Mouse (Mus musculus) testis, adult 2 months (tissue): ENCODE measurements around the gene Gm15023. TPM values are rescaled to one million over a fixed set of nuclear protein-coding genes. Genes with fewer than 3 reads are reported as not detected.
"Not testable (repeated sequence)": the region's sequence is repeated elsewhere in the genome, so short reads cannot be mapped to it uniquely, and the experiment has no call there.

ENCODE experiments used
- H3K27ac ChIP-seq: fragments of 200-500 bp; 2 replicates; pipeline ENCODE4 v1.5.1; 2012; ENCODE audit warnings: low read depth, low read length; ENCODE audit not compliant: control insufficient read depth, insufficient read depth
- H3K27me3 ChIP-seq: fragments of 200-500 bp; 2 replicates; pipeline ENCODE4 v1.6.1; 2012; ENCODE audit warnings: mild to moderate bottlenecking, low read length, moderate library complexity; ENCODE audit not compliant: control insufficient read depth, insufficient read depth
- H3K36me3 ChIP-seq: fragments of 200-500 bp; 2 replicates; pipeline ENCODE4 v1.6.1; 2012; ENCODE audit warnings: mild to moderate bottlenecking, low read length; ENCODE audit not compliant: control insufficient read depth, insufficient read depth
- H3K4me1 ChIP-seq: fragments of 200-500 bp; 2 replicates; pipeline ENCODE4 v1.6.1; 2012; ENCODE audit warnings: low read length; ENCODE audit not compliant: control insufficient read depth, insufficient read depth
- H3K4me3 ChIP-seq: fragments of 200-500 bp; 2 replicates; pipeline ENCODE4 v1.5.1; 2012; ENCODE audit warnings: low read depth, mild to moderate bottlenecking, low read length, moderate library complexity, mixed read lengths; ENCODE audit not compliant: control insufficient read depth
- CTCF ChIP-seq: fragments of 200-500 bp; IDR thresholded peaks from 2 replicates; pipeline ENCODE4 v1.5.1; 2012; ENCODE audit warnings: low read depth, mild to moderate bottlenecking, inconsistent platforms, low read length, moderate library complexity; ENCODE audit not compliant: control insufficient read depth, insufficient read depth, insufficient replicate concordance
- POLR2A ChIP-seq: fragments of 200-500 bp; IDR thresholded peaks from 2 replicates; pipeline ENCODE4 v1.6.1; 2012; ENCODE audit warnings: low read depth, mild to moderate bottlenecking, inconsistent platforms, low read length, moderate library complexity; ENCODE audit not compliant: control insufficient read depth
- polyA plus RNA-seq: library from polyadenylated mRNA; depleted of rRNA; stranded (reverse); fragments of >200 nt; gene quantifications from 2 replicates; pipeline ENCODE4 v1.2.3, GENCODE M21; 2012; rRNA removed

Gm15023 gene
- polyA plus RNA-seq = 2.0 and 2.6 TPM in 2 replicates

GRCm38 (mm10) chrX:135177532-135177931 is at the start of gene Gm15023:
TSS of gene Gm15023 (minus strand) at chrX:135177632.
- H3K27me3 ChIP-seq, H3K4me3 ChIP-seq, H3K27ac ChIP-seq: not testable (repeated sequence)

GRCm38 (mm10) chrX:135210436-135211221 is 33.2 kb upstream of the Gm15023 start, which contains the start of gene Tceal6:
TSS of gene Tceal6 (minus strand) at chrX:135210687.
- Histone ChIP-seq H3K27ac (no peak within 1 kb of the TSS), H3K4me1 (peaks cover 4% of the 10 kb centered on the region; the same call in 1 of the 2 replicates), H3K4me3 (peak within 1 kb of the TSS; percentile 36), H3K27me3 (no peaks in the 10 kb centered on the region), H3K36me3 (no peaks in the 10 kb centered on the region)
- TF ChIP-seq CTCF (no peak), POLR2A (no peak)

More at GRCm38 (mm10) chrX:135177532-135177931, at the start of gene Gm15023:
- not testable (repeated sequence) for H3K36me3 ChIP-seq, H3K4me1 ChIP-seq

GRCm38 (mm10) chrX:135209773-135210435 is 32.5 kb upstream of the Gm15023 start:
- not testable (repeated sequence) for H3K27me3 ChIP-seq, H3K4me3 ChIP-seq, H3K27ac ChIP-seq

GRCm38 (mm10) chrX:135189924-135190323 is 12.5 kb upstream of the Gm15023 start:
- not testable (repeated sequence) for H3K36me3 ChIP-seq, H3K27me3 ChIP-seq, H3K27ac ChIP-seq, H3K4me1 ChIP-seq, H3K4me3 ChIP-seq

More at GRCm38 (mm10) chrX:135209773-135210435, 32.5 kb upstream of the Gm15023 start:
- not testable (repeated sequence) for H3K36me3 ChIP-seq, H3K4me1 ChIP-seq

GRCm38 (mm10) chrX:135188661-135189060 is 11.2 kb upstream of the Gm15023 start:
- not testable (repeated sequence) for H3K27me3 ChIP-seq, H3K4me1 ChIP-seq, H3K36me3 ChIP-seq, H3K4me3 ChIP-seq, H3K27ac ChIP-seq

Other genes starting within 250 kb of the Gm15023 start
- gene Nxf2, start 212.9 kb downstream of the Gm15023 start, polyA plus RNA-seq = 5.2 and 7.9 TPM in 2 replicates
- gene Zmat1, start 168.4 kb downstream of the Gm15023 start, polyA plus RNA-seq = 0.71 and 1.2 TPM in 2 replicates
- not detected in 2 replicates for gene Tceal6, start 33.1 kb upstream of the Gm15023 start, polyA plus RNA-seq
- gene Pramel3, start 124.7 kb upstream of the Gm15023 start, polyA plus RNA-seq = 1.5 and 2.6 TPM in 2 replicates
- 2.4 and 4.1 TPM in 2 replicates for gene Gm5128, start 195.7 kb upstream of the Gm15023 start, polyA plus RNA-seq